Mouse (Mus musculus): Measurements from ENCODE around the gene Casz1.

Gene Casz1

DNA sequence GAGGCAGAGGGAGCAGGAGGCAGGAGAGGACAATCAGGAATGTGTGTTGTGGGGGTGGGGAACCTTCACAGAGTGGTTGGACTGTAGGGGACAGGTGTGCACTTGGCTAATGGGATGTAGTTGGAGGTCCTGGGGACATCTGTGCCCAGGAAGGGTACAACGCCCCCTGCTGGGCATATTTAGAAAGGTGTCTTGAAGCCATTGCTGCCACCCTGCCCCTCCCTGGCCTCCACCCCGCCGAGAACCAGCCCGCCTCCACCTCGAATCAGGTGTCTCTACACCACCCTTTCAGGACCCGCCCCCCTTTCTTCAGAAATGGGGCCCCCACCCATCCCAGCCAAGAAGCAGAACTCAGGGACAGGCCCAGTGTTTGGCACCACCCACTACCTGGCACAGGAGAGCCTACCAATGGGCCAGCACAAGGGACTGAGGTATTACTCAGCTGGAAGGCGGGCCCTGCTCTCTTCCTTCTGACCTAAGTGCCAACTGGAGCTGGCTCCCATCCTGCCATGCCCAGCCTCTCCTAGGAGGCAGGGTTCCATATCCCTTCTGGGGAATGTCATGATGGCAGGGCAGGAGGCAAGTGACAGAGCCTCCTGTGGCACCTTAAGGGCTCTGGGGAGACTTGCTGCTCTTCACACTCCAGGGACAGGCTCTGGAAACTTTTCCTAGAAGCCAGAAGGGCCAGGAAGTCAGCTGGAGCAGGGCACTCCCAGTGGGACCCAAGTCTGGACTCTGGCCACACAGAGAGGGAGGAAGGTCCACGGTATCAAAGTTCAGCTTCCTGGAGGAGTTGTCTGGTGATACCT is 98.9 kb downstream of the Casz1 start:
- peak; percentile 59 to 82 for DNase-seq (ENCODE audit: inconsistent age in 2 of 2, low spot score in 1 of 2)

DNA sequence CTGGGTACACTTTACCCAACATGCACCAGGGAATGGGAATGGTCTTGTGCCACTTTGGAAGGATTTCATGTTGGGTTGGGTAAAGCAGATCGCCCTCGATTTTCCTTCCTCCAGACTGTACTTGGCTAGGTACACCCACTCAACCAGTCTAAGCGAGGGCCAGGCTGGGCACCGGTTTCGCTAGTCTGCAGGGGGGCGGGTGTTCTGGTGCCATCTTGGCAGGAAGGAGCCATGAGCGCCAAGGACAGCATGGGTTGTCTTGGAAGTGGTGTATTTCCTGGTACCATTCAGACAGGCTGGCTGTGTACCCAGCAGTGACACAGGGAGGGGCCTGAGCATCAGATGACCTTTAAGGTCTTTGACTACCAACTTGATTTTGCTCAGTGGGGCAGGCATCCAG is 101.1 kb downstream of the Casz1 start:
- no peak for DNase-seq (ENCODE audit: inconsistent age in 2 of 2, low spot score in 1 of 2)

DNA sequence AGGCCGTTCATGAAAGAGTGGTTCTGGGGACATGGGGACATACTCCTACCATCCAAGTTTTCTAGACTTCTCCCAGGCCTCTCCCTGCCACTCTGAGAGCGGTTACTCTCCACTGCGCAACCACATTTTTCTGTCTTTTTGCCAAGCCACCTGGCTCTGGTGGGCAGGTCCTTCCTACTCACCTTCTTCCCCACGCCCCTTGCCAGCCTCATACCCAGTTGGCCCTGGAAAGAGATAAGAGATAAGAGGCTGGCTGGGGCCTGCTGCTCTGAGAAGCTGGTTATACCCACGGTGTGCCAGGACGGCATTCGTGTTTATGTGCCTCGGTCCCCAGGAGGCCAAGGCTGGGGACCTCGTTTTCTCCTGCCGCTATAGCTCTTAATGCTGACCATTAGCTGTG is 102.6 kb downstream of the Casz1 start:
- no peak for DNase-seq (ENCODE audit: inconsistent age in 2 of 2, low spot score in 1 of 2)

- peak in 1 of 2 experiments; percentile 69 for DNase-seq (ENCODE audit: inconsistent age in 2 of 2, low spot score in 1 of 2)
Observed at GRCm38 (mm10) chr4:148908214-148908681, 104.0 kb downstream of the Casz1 start.

- DNase-seq (ENCODE audit: inconsistent age in 2 of 2, low spot score in 1 of 2): no peak
Observed at GRCm38 (mm10) chr4:148908760-148909510, 104.7 kb downstream of the Casz1 start.

DNA sequence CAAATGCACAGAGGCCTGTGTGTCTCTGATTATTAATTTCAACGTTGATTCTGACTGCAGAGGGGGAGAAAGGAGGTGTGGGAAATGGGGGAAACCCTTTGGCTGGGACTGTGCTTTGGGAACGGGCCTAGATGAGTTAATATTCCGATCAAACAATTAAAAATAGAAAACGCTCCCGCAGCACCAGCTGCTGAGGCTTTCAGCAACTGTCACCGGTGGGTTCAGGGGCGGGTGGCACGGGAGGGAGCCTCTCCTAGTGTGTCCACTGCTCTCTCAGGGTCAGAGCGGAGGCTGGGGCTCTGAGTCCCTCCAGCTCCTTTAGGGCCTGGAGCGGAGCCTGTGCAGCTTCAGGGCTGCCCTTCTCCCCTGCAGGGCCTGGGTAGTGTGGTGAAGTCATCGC is 105.3 kb downstream of the Casz1 start:
- DNase-seq (ENCODE audit: inconsistent age in 2 of 2, low spot score in 1 of 2): no peak

DNA sequence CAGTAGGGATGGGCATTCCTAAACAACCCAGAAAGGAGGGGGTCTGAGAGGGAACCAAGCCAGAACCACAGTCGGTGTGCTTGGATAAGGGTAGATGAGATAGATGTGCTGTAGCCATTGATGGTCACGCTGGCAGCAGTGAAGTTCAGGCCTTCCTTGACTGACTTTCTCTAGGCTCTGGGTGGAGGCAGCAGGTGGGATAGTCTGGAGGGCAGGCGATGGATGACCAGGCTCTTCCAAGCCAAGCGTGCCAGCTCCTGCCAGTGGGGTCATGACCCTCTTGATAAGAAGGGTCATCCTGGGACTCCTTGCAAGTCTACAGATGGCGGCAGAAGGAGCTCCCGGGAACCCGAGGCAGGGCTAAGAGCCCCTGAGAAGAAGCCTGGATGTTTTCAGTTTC is 107.9 kb downstream of the Casz1 start:
- peak in 1 of 2 experiments; percentile 44 for DNase-seq (ENCODE audit: inconsistent age in 2 of 2, low spot score in 1 of 2)

DNA sequence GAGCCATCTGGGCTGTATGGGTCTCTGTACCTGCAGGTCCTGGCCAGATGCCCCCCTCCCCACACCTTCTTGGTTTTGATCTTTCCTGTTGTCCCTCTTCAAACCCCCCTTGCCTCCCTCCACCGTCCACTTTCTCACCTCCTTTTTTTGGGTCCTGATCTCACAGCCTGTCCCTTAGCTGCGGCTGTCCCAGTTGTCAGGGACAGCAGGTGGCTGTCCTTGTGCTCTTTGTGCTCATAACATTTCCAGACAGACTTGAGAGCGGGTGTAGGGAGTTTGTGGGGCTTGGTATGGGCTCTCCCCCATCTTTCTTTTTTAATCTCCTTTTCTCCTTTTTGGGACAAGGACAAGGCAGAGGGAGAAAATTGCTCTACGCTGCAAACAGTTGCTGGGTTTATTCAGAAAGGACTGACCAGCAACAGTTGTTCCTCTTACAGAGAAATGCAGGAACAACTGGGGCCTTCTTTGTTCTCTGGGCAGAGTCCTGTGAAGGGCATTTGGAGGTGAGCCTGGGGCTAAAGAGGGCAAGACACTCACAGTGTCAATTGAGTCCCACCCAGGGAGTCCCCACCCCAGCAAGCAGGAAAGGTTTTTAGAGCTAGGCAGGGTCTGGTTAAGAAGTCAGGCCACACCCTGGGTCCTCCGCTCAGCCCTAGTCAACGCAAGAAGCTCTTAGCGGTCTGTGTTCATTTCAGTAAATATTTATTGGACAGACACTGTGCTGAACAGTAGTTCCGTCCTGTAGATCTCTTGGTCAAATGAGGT is 108.8 kb downstream of the Casz1 start:
- peak in 1 of 2 experiments; percentile 43 for DNase-seq (ENCODE audit: inconsistent age in 2 of 2, low spot score in 1 of 2)

GRCm38 (mm10) chr4:148914863-148915622 is 110.8 kb downstream of the Casz1 start:
- DNase-seq (ENCODE audit: inconsistent age in 2 of 2, low spot score in 1 of 2): peak; percentile 46 to 63

DNA sequence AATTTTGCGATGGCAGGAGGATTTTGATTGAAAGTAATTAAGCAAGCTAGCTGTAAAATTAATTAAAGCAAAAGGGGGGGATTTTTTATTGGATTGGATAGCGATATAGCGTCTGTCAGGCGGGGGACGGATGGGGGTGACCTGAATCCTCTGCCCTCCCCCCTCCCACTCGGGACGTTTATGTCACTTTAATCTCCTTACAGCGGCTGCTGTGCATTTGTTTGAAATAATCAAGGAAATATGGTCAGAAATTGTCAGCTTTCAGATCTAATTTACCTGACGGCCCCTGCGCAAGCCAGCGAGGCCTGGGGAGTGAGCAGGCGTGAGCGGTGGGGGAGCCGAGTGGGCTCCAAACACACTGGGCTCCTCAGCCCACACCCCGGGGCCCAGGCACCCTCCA is 111.6 kb downstream of the Casz1 start:
- no peak for DNase-seq (ENCODE audit: inconsistent age in 2 of 2, low spot score in 1 of 2)

DNA sequence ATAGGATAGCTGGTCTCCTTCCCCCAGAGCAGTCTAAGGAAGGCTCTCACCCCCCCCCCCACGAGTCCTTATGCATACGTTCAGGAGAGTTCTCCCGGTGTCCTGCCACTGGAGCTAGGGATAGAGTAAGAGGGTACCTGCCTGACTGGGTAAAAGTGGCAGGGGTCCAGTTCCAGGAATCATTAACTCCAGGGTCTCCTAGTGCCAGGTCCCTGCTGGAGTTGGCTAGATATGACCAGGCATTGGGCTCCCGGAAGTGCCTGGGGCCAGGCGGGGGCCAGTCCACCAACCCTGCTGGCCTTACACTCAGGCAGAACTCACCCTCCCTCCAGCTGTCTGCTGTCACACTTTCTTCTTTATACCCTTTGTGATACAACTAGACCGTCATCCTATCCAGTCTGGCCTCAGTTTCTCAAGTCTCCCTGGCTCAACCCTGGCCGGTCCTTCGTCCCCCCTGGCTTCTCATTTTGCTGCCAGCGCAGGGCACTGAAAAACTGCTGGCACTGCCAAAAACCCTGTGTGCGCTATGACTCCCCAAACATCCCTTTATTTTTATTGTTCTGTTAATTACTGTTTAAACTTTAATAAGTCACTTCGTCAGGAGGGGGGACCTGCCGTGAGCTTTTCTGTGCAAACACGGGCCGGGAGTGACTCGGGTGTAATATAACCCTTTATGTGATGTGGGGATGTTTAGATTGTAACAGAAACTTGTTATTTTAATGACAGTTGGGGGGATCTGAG is 114.6 kb downstream of the Casz1 start:
- DNase-seq (ENCODE audit: inconsistent age in 2 of 2, low spot score in 1 of 2): no peak

- DNase-seq (ENCODE audit: inconsistent age in 2 of 2, low spot score in 1 of 2): no peak
Observed at GRCm38 (mm10) chr4:148920610-148921009, 116.4 kb downstream of the Casz1 start.

- peak; percentile 42 to 65 for DNase-seq (ENCODE audit: inconsistent age in 2 of 2, low spot score in 1 of 2)
Observed at GRCm38 (mm10) chr4:148922221-148922700, 118.0 kb downstream of the Casz1 start.

DNA sequence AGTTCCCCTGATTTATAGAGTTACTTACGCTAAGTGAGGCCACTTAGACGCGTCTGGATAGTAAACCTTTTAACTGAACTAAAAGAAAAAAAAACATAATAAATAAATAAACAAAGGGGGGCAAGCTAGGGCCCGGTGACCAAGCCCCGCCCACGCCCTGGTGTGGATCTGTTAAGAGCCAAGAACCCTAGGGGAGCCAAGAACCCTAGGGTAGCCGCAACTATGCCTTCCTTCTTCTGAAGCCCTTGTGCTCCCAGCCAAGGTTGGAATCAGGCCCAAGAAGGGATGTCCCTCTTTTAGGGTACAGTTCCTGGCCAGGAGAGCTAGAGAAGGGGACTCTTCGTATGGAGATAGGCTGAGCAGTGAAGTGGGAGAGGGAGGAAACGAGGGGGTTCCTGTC is 119.2 kb downstream of the Casz1 start:
- DNase-seq (ENCODE audit: inconsistent age in 2 of 2, low spot score in 1 of 2): no peak

DNA sequence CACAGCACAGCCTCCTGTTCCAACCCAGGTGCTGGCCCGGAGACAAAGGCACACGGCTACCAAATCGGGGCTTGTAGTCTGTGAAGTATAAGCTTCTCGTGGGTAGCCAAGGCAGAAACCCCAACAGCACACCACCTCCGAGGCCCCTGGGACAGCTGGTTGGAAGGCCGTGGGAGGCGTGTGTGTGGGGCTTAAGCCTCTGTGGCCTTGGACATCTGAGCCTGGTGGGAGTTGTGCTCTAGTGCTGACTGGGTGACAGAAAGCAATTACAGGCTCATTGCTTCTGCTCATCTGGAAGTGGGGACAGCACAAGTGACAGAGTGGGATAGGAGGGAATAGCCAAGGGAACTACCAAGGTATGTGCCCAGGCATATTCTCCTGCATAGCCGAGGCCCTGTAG is 119.7 kb downstream of the Casz1 start:
- no peak for DNase-seq (ENCODE audit: inconsistent age in 2 of 2, low spot score in 1 of 2)

DNA sequence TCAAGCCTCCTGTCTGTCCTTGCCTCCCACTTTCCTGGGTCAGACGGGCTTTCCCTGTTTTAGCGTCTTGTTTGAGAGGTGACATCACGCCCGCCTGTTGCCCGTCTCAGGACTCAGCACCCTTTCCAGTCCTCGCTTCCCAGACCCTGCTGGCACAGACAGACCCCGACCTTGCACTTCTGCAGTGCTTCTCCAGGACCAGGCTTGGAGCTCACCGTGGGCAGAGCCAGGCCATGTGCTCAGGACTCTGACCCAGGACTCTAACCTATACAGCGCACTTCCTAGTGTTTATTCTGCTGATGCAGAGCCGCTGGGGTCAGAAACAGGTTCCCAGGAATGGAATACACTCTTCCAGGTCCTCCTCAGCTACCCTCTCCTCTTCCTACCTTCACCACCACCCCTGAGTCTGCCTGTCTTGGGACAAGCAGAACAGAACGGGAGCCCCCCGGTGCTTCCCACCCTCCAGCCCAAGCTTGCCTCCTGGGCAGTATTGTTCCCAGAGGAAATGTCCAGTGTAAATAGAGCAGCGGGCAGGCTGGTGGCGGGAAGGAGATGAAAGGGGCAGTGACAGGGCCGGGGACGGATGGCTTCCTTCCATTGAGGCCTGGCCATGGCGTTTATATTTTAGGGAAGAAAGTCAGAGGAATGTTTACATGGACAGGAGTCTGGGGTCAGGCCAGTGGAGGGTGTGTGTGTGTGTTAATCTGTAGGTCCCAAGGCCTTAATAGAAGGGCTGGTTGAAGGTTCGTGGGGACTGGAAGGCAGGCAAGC is 121.5 kb downstream of the Casz1 start:
- peak in 1 of 2 experiments; percentile 54 for DNase-seq (ENCODE audit: inconsistent age in 2 of 2, low spot score in 1 of 2)

DNA sequence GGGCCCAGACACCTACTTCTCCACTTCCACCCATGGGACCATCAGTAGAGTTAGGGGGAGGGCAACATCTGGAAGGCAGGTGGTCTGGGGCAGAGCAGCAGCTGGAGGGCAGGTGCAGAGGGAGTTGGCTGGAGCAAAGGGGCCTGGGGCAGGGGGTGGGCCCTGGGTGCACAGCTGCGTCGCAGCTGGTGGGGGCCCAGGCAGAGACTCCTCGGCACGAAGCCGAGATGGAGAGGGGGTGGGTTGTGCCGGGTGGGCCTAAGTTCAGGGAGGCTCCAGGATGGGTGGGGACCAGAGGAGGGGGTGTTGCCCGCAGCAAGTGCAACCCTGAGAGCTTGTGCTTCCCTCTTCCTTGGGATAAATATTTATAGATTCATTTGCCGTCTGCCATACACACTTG is 122.2 kb downstream of the Casz1 start:
- DNase-seq (ENCODE audit: inconsistent age in 2 of 2, low spot score in 1 of 2): no peak

DNA sequence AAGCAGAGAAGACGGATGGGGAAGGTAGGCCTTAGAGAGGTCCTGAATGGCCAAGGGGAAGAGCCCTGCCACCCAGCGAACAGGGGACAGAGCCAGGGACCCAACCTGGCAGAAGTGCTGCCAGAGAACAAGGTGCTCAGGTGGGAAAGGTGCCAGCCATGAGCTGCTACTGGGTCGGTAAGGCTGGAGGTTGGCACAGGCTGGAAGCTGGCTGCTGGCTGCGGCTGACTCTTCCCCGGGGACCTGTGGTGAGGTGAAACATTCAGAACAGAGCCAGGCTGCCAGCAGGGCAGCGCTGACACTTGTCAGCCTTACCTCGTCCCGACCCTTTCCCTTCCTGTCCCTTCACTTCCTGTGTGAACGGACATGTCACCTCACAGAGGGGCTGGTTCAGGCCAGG is 124.1 kb downstream of the Casz1 start:
- DNase-seq (ENCODE audit: inconsistent age in 2 of 2, low spot score in 1 of 2): peak in 1 of 2 experiments; percentile 55

DNA sequence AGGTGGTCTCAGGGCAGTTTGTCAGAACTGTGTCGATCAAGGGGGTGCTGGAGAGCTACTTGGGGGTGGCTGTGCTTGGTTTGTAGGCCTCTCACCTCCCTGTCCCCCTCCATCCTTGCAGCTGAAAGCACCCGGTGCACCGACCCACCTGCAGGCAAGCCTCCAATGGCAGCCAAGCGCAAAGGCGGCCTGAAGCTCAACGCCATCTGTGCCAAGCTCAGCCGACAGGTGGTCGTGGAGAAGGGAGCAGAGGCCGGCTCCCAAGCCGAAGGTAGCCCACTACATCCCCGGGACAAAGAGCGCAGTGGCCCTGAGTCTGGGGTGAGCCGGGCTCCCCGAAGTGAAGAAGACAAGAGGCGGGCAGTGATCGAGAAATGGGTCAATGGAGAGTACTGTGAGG is 124.6 kb downstream of the Casz1 start:
- no peak for DNase-seq (ENCODE audit: inconsistent age in 2 of 2, low spot score in 1 of 2)
